9 mouse cellular contexts compared by ENCODE assay signal in the genomic region with DNA sequence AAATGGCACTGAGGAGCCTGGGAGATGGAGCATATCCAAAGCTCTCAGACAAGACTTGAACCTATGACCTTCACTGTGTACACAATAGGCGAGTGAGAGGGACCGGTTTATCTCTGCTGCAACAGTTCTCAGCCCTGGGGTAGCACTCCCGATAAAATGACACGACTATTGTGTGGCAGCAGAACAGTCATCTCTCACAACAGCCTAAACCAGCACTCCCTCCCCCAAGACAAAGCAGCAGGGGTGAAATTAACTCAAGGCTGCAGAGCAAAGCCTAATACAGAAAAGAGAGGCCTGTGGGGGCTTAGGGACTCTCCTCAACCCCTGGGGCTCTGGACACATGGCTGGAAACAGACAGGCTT. TPM values are rescaled to one million over a fixed set of nuclear protein-coding genes. Genes with fewer than 3 reads are reported as not detected.
DNase-seq lines count a peak whose midpoint lies in the region; ATAC-seq and TF ChIP-seq lines count a peak whose summit lies in the region.
"Had no signal": no experiment of that assay in that cellular context is flagged by ENCODE, and none has a peak within 500 bp of the region (broad histone marks: within the 10 kb centered on the region; RNA-seq: fewer than 3 reads in every experiment).

No protein-coding gene starts in this region.

- TF ChIP-seq EP300 in ES-Bruce4 (IDR thresholded peaks at IDR 0.05; ENCODE audit: insufficient read depth, low read depth, low read length), result no peak

- WGBS in hindbrain, embryonic 15.5 days, result 0% methylated on average over 4 of the region's 4 CpGs

- DNase-seq in heart, adult 11 months, result peak; percentile 91
- no peak for DNase-seq in heart, adult 18-20 months
- peak; percentile 65 for DNase-seq in embryo, embryonic 9.5 days (ENCODE audit: extremely low spot score)
- DNase-seq in urinary bladder, postnatal 25 days (ENCODE audit: low spot score), result no peak
- no peak for DNase-seq in spleen, adult 12 weeks (ENCODE audit: low spot score)

- H3K27ac ChIP-seq in ES-Bruce4 (ENCODE audit: insufficient read depth, low read length), result peak overlapping the region; percentile 92
- H3K27ac ChIP-seq in hindbrain, embryonic 15.5 days (replicated peaks), result peak overlapping the region; percentile 99

- H3K9ac ChIP-seq in ES-Bruce4 (ENCODE audit: low read depth, poor library complexity, severe bottlenecking), result peak overlapping the region; percentile 97
- H3K9ac ChIP-seq in hindbrain, embryonic 15.5 days, result peak overlapping the region; percentile 96

- H3K4me2 ChIP-seq in hindbrain, embryonic 15.5 days, result peak overlapping the region; percentile 62

- H3K4me1 ChIP-seq in ES-Bruce4 (ENCODE audit: control insufficient read depth, insufficient read depth, low read length), result peaks cover 5% of the 10 kb centered on the region
- peaks cover 47% of the 10 kb centered on the region for H3K4me1 ChIP-seq in hindbrain, embryonic 15.5 days (replicated peaks)

- peak overlapping the region; percentile 88 for H3K4me3 ChIP-seq in ES-Bruce4 (ENCODE audit: low read depth, low read length)
- H3K4me3 ChIP-seq in hindbrain, embryonic 15.5 days, result peak overlapping the region; percentile 64

- H3K27me3 ChIP-seq in ES-Bruce4 (ENCODE audit: control insufficient read depth, insufficient read depth, low read length, poor library complexity, severe bottlenecking), result no peaks in the 10 kb centered on the region
- no peaks in the 10 kb centered on the region for H3K27me3 ChIP-seq in hindbrain, embryonic 15.5 days
- H3K27me3 ChIP-seq: Patski had no signal

- no peak for TF ChIP-seq CTCF in ES-Bruce4 (IDR thresholded peaks at IDR 0.05; ENCODE audit: low read depth, low read length)

- H3K9me3 ChIP-seq in ES-Bruce4 (replicated peaks; ENCODE audit: control insufficient read depth, insufficient read depth, low read length, poor library complexity, severe bottlenecking), result no peaks in the 10 kb centered on the region
- H3K9me3 ChIP-seq in hindbrain, embryonic 15.5 days, result no peaks in the 10 kb centered on the region

- TF ChIP-seq POLR2A in ES-Bruce4 (IDR thresholded peaks at IDR 0.05; ENCODE audit: insufficient read depth, low read length), result no peak

- ATAC-seq in hindbrain, embryonic 15.5 days (ENCODE audit: low FRiP score, low read depth), result peak; percentile 17; the same call in 1 of the 2 replicates
- peak; percentile 36 for ATAC-seq in megakaryocyte progenitor cell, adult 5-6 weeks (replicated peaks; ENCODE audit: poor library complexity)

- no peaks in the 10 kb centered on the region for H3K36me3 ChIP-seq in ES-Bruce4 (ENCODE audit: control insufficient read depth, insufficient read depth, low read length, poor library complexity, severe bottlenecking)
- no peaks in the 10 kb centered on the region for H3K36me3 ChIP-seq in hindbrain, embryonic 15.5 days

RNA-seq across cellular contexts. Expression of gene Zfp609, which starts 1.2 kb away (rescaled TPM):
- total RNA-seq in heart, adult 18-20 months (2021), result 10 to 100 TPM; 19.2 to 22.4 TPM
- 47.0 and 48.8 TPM in 2 replicates for polyA plus RNA-seq in ES-Bruce4 (2011; ENCODE audit: insufficient read depth, insufficient read length, low read depth, missing spikeins)
- 7.7 and 8.5 TPM in 2 replicates for polyA plus RNA-seq in hindbrain, embryonic 15.5 days (2015; fragmentation: Nextera tagmentation; extraction: Ambion mirVana)
- total RNA-seq in megakaryocyte progenitor cell, adult 5-6 weeks (2015), result 22.6 and 23.3 TPM in 2 replicates
- 5.5 and 6.8 TPM in 2 replicates for total RNA-seq in megakaryocyte progenitor cell, adult 5-6 weeks (2017)

Comparison
In these comparisons a context has a peak if more than half of its experiments do, and no peak if none do; other contexts are left out.
1. DNase-seq: peak in heart, adult 11 months (single experiment) and embryo, embryonic 9.5 days (single experiment); none in heart, adult 18-20 months (0 of 2), urinary bladder, postnatal 25 days (single experiment) and spleen, adult 12 weeks (single experiment).